Mouse (Mus musculus) thymus, postnatal 14 days (tissue): ENCODE measurements around the gene Opcml.

Experiments
- DNase-seq: peaks from one replicate; pipeline ENCODE4 v3.0.0; 2021

Opcml gene

GRCm38 (mm10) chr9:28177052-28177451 lies 386.5 kb downstream of the Opcml start:
- DNase-seq = no peak

DNA sequence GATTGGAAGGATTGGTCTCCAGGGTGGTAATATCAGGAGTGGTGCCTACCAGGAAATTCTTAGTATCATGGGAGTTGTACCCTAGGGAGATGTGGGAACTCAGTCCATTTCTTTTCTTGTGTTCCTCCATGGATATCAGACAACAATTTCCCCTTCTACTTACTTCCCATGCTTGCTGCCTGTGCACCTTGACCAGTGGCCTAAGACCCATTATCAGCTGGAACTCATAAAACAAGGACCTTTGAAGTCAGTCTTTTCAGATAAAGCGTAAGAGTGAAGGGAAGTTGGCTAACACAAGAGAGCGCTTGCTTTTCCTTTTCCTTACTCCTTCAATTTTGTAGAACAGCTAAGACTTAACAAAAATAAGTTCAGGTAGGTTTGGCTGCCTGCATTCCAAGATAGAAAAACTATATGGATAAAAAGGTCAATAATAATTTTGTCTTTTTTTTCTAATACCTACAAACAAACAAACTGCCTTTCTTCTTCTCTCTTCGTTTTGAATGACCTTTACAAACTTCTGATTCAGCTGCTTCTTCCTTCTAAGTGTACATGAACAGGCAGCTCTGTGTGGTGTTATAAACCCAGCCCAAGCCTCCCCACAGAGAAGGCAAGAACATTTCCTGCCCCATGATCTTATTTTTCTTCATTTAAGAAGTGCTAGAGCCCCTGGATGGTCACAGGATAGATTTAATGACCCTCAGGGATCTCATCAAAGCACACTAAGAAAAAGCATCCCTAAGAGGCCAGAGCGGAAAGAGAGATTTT lies 387.7 kb downstream of the Opcml start:
- DNase-seq = no peak

DNA sequence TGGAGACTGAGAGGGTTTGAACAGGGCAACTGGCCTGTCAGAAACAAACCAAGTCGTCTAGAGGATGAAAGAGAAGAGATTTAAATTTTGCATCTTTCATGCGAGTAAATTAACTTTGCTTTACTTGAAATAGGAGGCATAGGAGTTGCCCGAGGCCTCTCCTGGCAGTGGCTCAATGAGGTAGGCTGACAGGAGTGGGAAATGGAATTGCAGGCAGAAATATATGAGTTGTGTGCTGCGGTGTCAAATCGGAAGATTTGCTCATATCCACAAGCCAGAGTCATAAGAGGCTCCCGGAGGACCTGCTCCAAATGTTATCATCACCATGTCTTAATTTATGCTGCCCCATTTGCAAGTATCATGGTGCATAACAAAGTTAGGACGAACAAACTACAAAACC lies 391.3 kb downstream of the Opcml start:
- no peak for DNase-seq

DNA sequence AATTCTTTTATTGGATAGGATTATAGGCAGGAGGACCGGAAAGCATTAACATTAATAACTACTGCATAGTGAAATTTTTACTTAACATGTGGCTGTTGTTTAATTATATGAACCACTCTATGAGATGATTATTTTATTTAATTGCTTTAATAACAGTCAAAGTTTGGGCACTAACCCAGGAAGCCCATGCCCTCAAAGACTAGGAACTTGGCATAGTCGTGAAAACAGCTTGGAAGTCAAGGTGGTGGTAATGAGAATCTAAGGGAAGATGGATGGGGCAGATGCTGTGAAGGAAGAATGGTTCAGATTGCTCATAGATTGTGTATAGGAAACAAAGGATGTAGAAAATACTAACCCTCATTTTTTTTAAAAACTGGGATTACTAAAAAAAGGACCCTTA lies 399.7 kb downstream of the Opcml start:
- no peak for DNase-seq

GRCm38 (mm10) chr9:28190751-28191150 lies 400.2 kb downstream of the Opcml start:
- DNase-seq = no peak

GRCm38 (mm10) chr9:28196550-28196949 lies 406.0 kb downstream of the Opcml start:
- no peak for DNase-seq

- DNase-seq = no peak
Observed at GRCm38 (mm10) chr9:28197061-28197460, 406.5 kb downstream of the Opcml start.

GRCm38 (mm10) chr9:28197631-28198030 lies 407.1 kb downstream of the Opcml start:
- no peak for DNase-seq

DNA sequence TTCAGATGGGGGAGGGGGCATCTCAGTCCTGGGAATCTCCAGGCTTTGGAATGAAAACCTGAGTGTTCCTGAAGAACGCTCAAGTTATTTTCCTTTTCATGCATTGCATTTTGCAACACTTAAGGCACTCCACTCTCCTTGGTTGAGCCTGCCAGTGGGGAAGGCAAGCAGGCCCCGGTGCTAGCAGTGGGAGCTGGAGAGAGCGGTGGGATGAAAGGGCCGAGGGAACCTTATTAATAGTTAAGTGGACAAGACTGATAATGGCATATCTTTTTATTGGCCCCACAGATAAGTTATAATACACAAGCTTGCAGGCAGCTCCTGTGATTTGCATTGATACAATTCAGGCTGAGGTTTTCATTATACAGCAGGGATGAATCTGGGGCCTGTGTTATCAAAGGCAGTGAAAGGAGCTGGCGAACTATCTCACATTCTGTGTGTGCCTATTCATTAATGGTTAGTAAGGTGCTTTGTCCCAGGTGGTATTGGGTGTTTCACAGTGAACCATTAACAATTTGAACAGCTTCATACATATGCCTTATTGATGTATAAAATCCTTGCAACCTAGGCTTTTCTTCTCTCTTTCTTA lies 407.6 kb downstream of the Opcml start:
- DNase-seq = no peak

GRCm38 (mm10) chr9:28207441-28207840 lies 416.9 kb downstream of the Opcml start:
- DNase-seq = no peak

- DNase-seq = no peak
Observed at GRCm38 (mm10) chr9:28208696-28209095, 418.1 kb downstream of the Opcml start.

DNA sequence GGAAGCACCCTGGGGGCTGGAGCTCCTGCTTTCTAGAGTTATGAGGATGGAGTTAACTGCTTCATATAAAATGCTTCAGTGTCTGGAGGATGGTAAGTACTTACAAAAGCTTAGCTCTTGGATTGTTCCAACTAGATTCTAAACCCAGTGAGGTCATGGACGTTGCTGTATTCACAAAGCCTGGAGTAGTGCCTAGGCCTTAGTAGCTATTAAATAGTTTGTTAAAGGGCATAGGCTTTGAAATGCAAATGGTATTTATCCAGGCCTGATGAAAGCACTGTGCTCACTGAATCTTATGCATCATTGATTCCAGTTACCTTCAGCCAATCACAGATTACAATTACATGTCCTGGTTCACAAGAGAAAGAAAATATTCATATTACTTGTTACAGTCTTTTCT lies 421.3 kb downstream of the Opcml start:
- DNase-seq = no peak

DNA sequence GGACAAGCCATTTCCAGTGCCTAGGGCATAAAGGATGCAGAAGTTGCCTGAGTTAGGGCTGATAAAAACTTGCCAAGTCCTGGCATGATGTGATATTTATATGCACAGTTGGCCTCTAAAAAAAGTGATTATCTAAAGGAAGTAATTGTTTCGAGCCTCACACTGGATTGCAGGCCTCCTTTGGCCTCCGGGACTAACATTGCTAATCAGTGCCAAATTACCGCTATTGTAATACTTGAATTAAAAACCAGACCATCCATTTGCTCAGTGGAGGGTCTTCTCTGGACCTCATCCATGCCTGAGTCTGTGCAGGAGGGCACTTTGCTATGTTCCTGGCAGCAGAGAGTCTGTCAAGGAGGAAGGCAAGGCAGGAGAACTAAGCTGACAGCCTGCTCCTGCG lies 423.3 kb downstream of the Opcml start:
- DNase-seq = no peak

GRCm38 (mm10) chr9:28218026-28218646 lies 427.6 kb downstream of the Opcml start:
- no peak for DNase-seq

GRCm38 (mm10) chr9:28222726-28223125 lies 432.2 kb downstream of the Opcml start:
- DNase-seq = no peak

GRCm38 (mm10) chr9:28225824-28226569 lies 435.4 kb downstream of the Opcml start:
- no peak for DNase-seq

DNA sequence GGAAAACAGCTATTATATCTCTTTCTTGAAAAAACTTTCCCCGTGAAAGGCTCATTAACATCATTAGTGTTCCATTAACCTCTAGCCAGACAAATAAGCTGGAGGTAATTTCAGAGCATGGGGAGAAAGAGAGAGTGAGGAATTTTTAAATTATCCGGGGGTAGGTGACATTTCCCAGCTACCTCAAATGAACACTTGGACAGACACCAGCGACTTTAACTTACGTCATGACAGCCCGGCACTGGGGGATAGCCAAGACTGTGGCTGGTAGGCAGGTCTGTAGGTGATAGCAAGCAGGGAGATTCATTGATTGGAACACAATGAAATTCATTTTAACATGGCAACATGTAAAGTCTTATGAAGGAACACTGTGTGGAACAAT lies 436.0 kb downstream of the Opcml start:
- no peak for DNase-seq

DNA sequence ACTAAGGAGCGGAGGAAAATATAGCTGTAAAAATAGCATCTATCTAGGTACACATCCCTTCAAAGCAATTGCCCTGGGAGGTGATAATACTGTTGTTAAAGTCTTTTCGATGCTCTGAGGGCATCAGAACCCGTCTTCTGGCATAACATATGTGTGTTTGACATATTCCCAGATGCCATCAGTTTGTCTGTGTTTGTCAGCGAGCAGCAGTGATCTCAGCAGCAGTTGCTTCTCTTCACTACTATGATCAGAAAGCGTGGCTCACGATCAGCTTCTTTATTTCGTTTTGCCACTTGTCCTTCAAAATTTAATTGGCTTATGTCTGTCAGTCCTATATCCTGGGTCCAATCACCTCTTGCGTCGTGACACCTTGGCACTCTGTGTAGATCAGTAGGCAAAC lies 447.9 kb downstream of the Opcml start:
- no peak for DNase-seq

GRCm38 (mm10) chr9:28247742-28248503 lies 457.3 kb downstream of the Opcml start:
- no peak for DNase-seq

GRCm38 (mm10) chr9:28251341-28251740 lies 460.8 kb downstream of the Opcml start:
- DNase-seq = no peak

- no peak for DNase-seq
Observed at GRCm38 (mm10) chr9:28255128-28255904, 464.7 kb downstream of the Opcml start.

DNA sequence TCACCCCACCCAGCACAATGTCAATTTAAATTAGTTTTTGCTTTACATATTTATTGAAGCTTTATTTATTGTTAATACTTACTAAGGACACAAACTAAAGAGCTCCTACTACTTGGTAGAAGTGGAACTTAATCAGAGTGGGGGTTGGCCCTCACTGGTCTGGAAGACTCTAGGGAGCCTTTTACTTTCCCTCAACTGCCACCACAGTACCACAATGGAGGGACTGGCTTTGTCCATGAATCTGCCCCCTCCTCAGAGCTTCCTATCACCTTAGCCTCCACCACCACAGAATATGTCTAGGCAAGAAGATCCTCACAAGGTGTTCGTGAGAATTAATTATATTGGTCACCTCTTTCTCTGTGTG lies 465.3 kb downstream of the Opcml start:
- DNase-seq = no peak
